Mouse (Mus musculus) C2C12 (cell line): ENCODE measurements around the gene Cdk17. TPM values are rescaled to one million over a fixed set of nuclear protein-coding genes. Genes with fewer than 3 reads are reported as not detected.

Source experiments
- H3K27me3 ChIP-seq: one replicate; pipeline ENCODE4 v1.6.1; 2011; ENCODE audit not compliant: control insufficient read depth, insufficient read depth, insufficient read length
- H3K36me3 ChIP-seq: one replicate; pipeline ENCODE4 v1.6.1; 2011; ENCODE audit not compliant: control insufficient read depth, insufficient read depth
- H3K4me3 ChIP-seq: one replicate; pipeline ENCODE4 v1.5.1; 2011; ENCODE audit warnings: mild to moderate bottlenecking, control low read depth; ENCODE audit not compliant: poor library complexity, insufficient read depth, severe bottlenecking
- H3K79me2 ChIP-seq: one replicate; pipeline ENCODE4 v1.6.1; 2011; ENCODE audit not compliant: control insufficient read depth, insufficient read depth
- H3K79me3 ChIP-seq: one replicate; pipeline ENCODE4 v1.6.1; 2011; ENCODE audit warnings: low read depth, control low read depth
- H3ac ChIP-seq: one replicate; pipeline ENCODE3; 2011; ENCODE audit warnings: low read depth; ENCODE audit not compliant: control insufficient read depth, insufficient read length
- CEBPB ChIP-seq: IDR thresholded peaks from one replicate; pipeline ENCODE4 v1.6.1; 2011; ENCODE audit warnings: low read depth, mild to moderate bottlenecking, control low read depth, moderate library complexity
- CTCF ChIP-seq: IDR thresholded peaks from one replicate; pipeline ENCODE4 v1.5.1; 2011; ENCODE audit not compliant: control insufficient read depth, insufficient read depth, insufficient read length
- FOSL1 ChIP-seq: IDR thresholded peaks from one replicate; pipeline ENCODE4 v1.8.0; 2011; ENCODE audit warnings: mild to moderate bottlenecking, low read length; ENCODE audit not compliant: poor library complexity, insufficient read depth, severe bottlenecking
- MAX ChIP-seq: IDR thresholded peaks from one replicate; pipeline ENCODE4 v1.6.1; 2011; ENCODE audit warnings: mild to moderate bottlenecking, control low read depth
- MYOD1 ChIP-seq: IDR thresholded peaks from one replicate; pipeline ENCODE4 v1.6.1; 2011; ENCODE audit warnings: low read depth; ENCODE audit not compliant: control insufficient read depth, insufficient read length
- MYOG ChIP-seq: IDR thresholded peaks from one replicate; pipeline ENCODE4 v1.6.1; 2011; ENCODE audit not compliant: control insufficient read depth, insufficient read length; ENCODE audit errors: extremely low read depth
- USF1 ChIP-seq: IDR thresholded peaks from one replicate; pipeline ENCODE4 v1.6.1; 2011; ENCODE audit warnings: low read depth, mild to moderate bottlenecking, control low read depth, moderate library complexity
- polyA plus RNA-seq: library from polyadenylated mRNA; unstranded; fragments of >200 nt; fragmentation: generic; extraction: Trizol; gene quantifications from one replicate; pipeline ENCODE4 v1.2.1, GENCODE M21; 2012; ENCODE audit warnings: missing spikeins

Gene Cdk17
- polyA plus RNA-seq, 1 experiment, result 7.4 TPM

DNA sequence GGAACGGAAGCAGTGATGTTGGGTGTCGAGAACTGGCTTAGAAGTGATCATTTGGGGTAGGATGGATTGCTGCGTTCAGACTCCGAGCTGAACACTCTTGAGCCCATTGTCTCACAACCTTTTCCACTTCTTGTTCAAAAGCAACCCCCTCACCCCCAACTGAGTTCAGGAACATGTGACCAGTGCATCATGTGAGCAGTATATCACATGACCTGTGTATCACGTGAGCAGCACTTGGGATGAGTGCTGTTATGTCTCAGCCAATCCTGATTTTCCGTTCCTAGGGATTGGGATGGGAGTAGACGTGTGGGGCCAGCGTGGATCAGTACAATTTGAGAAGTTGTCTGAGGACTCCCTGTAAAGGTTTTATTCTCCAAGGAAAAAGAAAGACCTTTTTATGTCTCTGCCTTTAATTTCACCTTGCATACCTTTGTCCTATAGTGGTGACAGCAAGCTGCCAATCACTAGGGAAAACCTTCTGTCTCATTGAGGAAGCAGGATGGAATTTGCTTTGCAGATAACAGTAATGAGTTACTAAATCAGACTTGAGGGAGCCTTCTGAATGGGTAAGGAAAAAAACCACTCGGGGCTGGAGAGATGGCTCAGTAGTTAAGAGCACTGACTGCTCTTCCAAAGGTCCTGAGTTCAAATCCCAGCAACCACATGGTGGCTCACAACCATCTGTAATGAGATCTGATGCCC, 28.7 kb upstream of the Cdk17 start:
- H3K79me2 ChIP-seq, result no peaks in the 10 kb centered on the region
- H3K4me3 ChIP-seq, result no peak overlapping the region
- H3K79me3 ChIP-seq, result no peaks in the 10 kb centered on the region
- H3K27me3 ChIP-seq, result no peaks in the 10 kb centered on the region
- peak; percentile 54 for TF ChIP-seq USF1
- TF ChIP-seq CEBPB, result no peak
- no peak overlapping the region for H3ac ChIP-seq
- no peaks in the 10 kb centered on the region for H3K36me3 ChIP-seq

DNA sequence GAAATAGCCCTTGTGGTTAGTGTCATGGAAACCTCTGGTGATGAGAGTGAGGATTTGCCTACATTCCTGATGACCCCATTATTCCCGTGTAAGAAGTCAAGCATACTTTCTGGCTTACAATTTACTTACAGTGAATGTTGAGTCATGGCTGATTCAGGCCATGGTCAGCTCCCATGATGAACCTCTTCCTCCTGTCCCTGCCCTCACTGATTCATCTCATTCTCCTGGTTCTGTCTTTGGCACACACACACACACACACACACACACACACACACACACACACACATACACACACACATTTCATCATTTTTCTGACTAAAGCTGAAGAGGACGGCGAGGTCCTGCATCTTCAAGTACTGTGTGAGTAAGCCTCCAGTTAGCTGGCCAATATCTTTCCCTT, 21.9 kb upstream of the Cdk17 start:
- Histone ChIP-seq H3K27me3 (no peaks in the 10 kb centered on the region), H3ac (no peak overlapping the region), H3K79me3 (no peaks in the 10 kb centered on the region), H3K36me3 (no peaks in the 10 kb centered on the region), H3K79me2 (no peaks in the 10 kb centered on the region), H3K4me3 (no peak overlapping the region)
- no peak for TF ChIP-seq USF1
- no peak for TF ChIP-seq MYOG
- peak; percentile 80 for TF ChIP-seq CEBPB
- TF ChIP-seq FOSL1, result peak; percentile 71
- no peak for TF ChIP-seq MAX
- no peak for TF ChIP-seq CTCF
- peak; percentile 19 for TF ChIP-seq MYOD1

DNA sequence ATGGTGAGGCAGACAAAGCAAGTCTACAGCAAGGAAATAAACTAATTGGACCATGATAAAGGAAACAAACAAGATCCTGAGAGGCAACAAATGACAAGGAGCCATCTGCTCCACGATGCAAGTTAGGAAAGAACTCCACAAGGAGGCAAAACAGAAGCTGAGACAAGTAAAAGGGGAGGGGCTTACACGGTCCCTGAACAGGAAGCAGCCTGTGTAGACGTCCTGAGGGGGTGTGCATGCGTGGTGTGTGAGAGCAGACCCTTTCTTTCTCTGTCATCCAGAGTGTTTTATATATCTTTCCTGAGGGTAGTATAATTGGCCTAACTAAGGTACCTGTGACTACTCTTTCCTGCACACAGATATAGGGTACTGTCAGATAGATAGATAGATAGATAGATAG, 19.9 kb upstream of the Cdk17 start:
- TF ChIP-seq MYOG, result no peak
- TF ChIP-seq MYOD1, result no peak
- no peak for TF ChIP-seq CEBPB
- TF ChIP-seq FOSL1, result no peak
- TF ChIP-seq CTCF, result no peak
- no peak for TF ChIP-seq USF1
- no peak for TF ChIP-seq MAX
- no peaks in the 10 kb centered on the region for H3K36me3 ChIP-seq
- H3K79me3 ChIP-seq, result no peaks in the 10 kb centered on the region
- H3ac ChIP-seq, result no peak overlapping the region
- H3K27me3 ChIP-seq, result no peaks in the 10 kb centered on the region
- no peaks in the 10 kb centered on the region for H3K79me2 ChIP-seq
- H3K4me3 ChIP-seq, result no peak overlapping the region

DNA sequence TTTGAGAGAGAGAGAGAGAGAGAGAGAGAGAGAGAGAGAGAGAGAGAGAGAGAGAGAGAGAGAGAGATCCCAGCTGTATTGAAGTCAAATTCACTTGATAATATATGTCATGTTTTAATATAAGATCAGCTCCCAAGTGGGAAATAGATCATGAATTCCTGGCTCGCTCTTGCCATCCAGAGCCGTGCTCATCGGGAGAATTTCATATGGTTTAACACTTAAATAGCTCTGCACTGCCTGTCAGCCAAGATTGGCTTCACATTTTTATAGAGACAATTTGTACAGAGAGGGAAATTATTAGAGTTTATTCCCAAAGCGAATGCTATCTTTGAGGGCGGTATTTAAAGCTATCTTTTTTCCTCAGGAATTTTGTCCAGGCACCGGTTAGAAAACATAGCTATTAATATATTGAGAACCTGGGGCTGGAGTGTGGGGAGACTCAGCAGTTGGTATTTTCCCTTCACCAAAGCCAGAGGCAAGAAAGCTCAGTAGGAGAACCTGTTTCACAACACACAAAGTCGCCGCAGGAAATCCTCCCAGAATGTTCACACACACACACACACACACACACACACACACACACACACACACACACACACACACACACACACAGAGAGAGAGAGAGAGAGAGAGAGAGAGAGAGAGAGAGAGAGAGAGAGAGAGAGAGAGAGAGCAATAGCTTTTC, 17.9 kb upstream of the Cdk17 start:
- Histone ChIP-seq H3K79me2 (no peaks in the 10 kb centered on the region), H3K4me3 (no peak overlapping the region), H3ac (no peak overlapping the region), H3K79me3 (no peaks in the 10 kb centered on the region), H3K36me3 (no peaks in the 10 kb centered on the region), H3K27me3 (no peaks in the 10 kb centered on the region)
- no peak for TF ChIP-seq CTCF
- no peak for TF ChIP-seq USF1
- TF ChIP-seq MYOD1, result no peak
- no peak for TF ChIP-seq MYOG
- no peak for TF ChIP-seq CEBPB
- TF ChIP-seq MAX, result no peak
- TF ChIP-seq FOSL1, result no peak

DNA sequence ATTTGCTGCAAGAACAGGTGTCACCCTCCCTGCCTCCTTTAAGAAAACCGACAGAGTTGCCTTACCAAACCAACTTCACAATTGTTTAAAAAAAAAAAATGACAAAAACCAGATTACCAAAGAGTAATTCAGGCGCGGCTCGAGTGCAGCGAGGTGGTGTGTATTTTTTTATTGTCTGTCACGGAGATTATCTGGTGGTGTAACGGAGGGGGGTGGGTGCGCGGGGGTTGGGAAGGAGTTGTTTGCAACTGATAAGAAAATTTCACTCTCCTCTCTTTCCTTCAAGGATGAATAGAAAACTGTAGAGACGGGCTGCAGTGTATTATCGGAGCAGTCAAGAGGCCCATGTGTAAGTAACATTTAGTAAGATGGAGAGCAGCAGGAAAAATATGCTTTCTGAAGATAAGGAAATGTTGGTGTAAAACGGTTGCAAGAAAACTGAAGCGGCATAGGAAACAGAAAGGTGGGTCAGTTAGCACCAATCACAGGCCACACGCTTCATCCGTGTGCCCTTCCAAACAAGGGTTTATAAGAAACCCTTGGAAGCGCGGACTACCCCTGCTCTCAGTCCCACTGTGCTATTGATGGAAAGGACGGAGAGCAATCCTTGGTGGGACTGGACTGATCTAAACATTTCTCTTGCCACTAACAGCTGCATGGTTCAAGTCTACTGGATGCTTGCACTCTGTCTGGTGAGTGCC, 17.2 kb upstream of the Cdk17 start:
- TF ChIP-seq USF1 (no peak), MYOG (no peak), CEBPB (no peak), FOSL1 (no peak), MYOD1 (no peak), CTCF (no peak), MAX (no peak)
- H3K27me3 ChIP-seq, result no peaks in the 10 kb centered on the region
- no peak overlapping the region for H3ac ChIP-seq
- no peaks in the 10 kb centered on the region for H3K79me3 ChIP-seq
- H3K4me3 ChIP-seq, result no peak overlapping the region
- H3K36me3 ChIP-seq, result no peaks in the 10 kb centered on the region
- H3K79me2 ChIP-seq, result no peaks in the 10 kb centered on the region

DNA sequence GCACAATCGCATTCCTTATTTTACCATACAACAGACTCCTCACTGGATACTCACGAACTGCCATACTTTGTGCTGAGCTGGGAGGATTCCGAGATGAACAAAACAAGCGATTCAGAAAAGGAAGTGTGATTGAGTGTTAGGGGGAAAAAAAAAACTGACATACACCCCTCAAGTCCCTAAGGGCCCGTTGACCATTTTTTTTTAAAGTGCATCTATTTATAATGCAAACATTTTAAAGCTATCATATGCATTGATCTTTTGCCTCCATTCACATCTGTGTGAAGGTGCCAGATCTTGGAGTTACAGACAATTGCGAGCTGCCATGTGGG, 16.7 kb upstream of the Cdk17 start:
- H3K4me3 ChIP-seq, result no peak overlapping the region
- H3K36me3 ChIP-seq, result no peaks in the 10 kb centered on the region
- no peaks in the 10 kb centered on the region for H3K79me3 ChIP-seq
- H3K27me3 ChIP-seq, result no peaks in the 10 kb centered on the region
- no peak overlapping the region for H3ac ChIP-seq
- no peaks in the 10 kb centered on the region for H3K79me2 ChIP-seq
- TF ChIP-seq USF1, result no peak
- TF ChIP-seq FOSL1, result no peak
- TF ChIP-seq CTCF, result no peak
- no peak for TF ChIP-seq MYOD1
- TF ChIP-seq MYOG, result no peak
- no peak for TF ChIP-seq CEBPB
- no peak for TF ChIP-seq MAX
